Mouse (Mus musculus) kidney, postnatal 0 days (tissue): Measurements from ENCODE around the gene Itsn2. TPM values are rescaled to one million over a fixed set of nuclear protein-coding genes. Genes with fewer than 3 reads are reported as not detected.
A peak's percentile ranks its signal among the peaks of the same experiment; 100 is the strongest.

ENCODE experiments used
- ATAC-seq: fragments of 200-750 bp; cut with Nextera tagmentation; replicated peaks from 2 replicates; pipeline ENCODE4 v1.8.0; 2017; ENCODE audit warnings: low read depth, moderate number of reproducible peaks, moderate TSS enrichment, moderate library complexity; ENCODE audit not compliant: low FRiP score
- DNase-seq: peaks from one replicate; pipeline ENCODE4 v3.0.0-alpha.2; 2016; ENCODE audit warnings: low spot score
- H3K27ac ChIP-seq: fragments of 300-500 bp; sonication (generic); 2 replicates; pipeline ENCODE4 v1.5.1; 2014; ENCODE audit warnings: mild to moderate bottlenecking
- H3K27me3 ChIP-seq: fragments of 300-500 bp; sonication (generic); 2 replicates; pipeline ENCODE4 v1.6.1; 2014; ENCODE audit warnings: low read length, mixed read lengths; ENCODE audit not compliant: insufficient read depth
- H3K36me3 ChIP-seq: fragments of 300-500 bp; sonication (generic); 2 replicates; pipeline ENCODE4 v1.6.1; 2014; ENCODE audit warnings: low read length, mixed read lengths; ENCODE audit not compliant: insufficient read depth
- H3K4me1 ChIP-seq: fragments of 300-500 bp; sonication (generic); replicated peaks from 2 replicates; pipeline ENCODE4 v1.6.1; 2014; ENCODE audit warnings: antibody characterized with exemption, low read length, mixed read lengths; ENCODE audit not compliant: insufficient read depth
- H3K4me2 ChIP-seq: fragments of 300-500 bp; sonication (generic); 2 replicates; pipeline ENCODE4 v1.6.1; 2014; ENCODE audit warnings: mild to moderate bottlenecking, low read length, moderate library complexity, mixed read lengths
- H3K4me3 ChIP-seq: fragments of 300-500 bp; sonication (generic); replicated peaks from 2 replicates; pipeline ENCODE4 v1.5.1; 2014; ENCODE audit warnings: low read depth, low read length
- H3K9ac ChIP-seq: fragments of 300-500 bp; sonication (generic); 2 replicates; pipeline ENCODE4 v1.6.1; 2014; ENCODE audit warnings: low read depth, low read length
- H3K9me3 ChIP-seq: fragments of 300-500 bp; sonication (generic); replicated peaks from 2 replicates; pipeline ENCODE4 v1.6.1; 2016; ENCODE audit warnings: low read length, inconsistent platforms, mixed read lengths
- CTCF ChIP-seq: IDR thresholded peaks from 2 replicates; pipeline ENCODE4 v1.5.1; 2016; ENCODE audit warnings: antibody characterized with exemption, low read depth, mild to moderate bottlenecking, moderate library complexity
- WGBS: fragments of 180-500 bp; shearing (Covaris S2); extraction: QIAGEN DNeasy Blood & Tissue Kit; methylation state at CpG from one replicate; pipeline ENCODE4 v1.1.7; 2014; 5-methylcytosine and 5-hydroxymethylcytosine counted together
- polyA plus RNA-seq: library from polyadenylated mRNA; unstranded; fragments of >200 nt; fragmentation: Nextera tagmentation; extraction: Ambion mirVana; gene quantifications from 2 replicates; pipeline ENCODE4 v1.2.1, GENCODE M21; 2015

The Itsn2 gene
- polyA plus RNA-seq, 1 experiment from 2014 or later: 35.7 TPM

GRCm38 (mm10) chr12:4624201-4624600 lies 31.8 kb downstream of the Itsn2 start:
- Histone ChIP-seq H3K9ac (no peak overlapping the region), H3K4me3 (no peak overlapping the region), H3K36me3 (0 out of 2 replicates have a peak, but pooled peaks cover 6% of the 10 kb centered on the region), H3K9me3 (no peaks in the 10 kb centered on the region), H3K4me2 (no peak overlapping the region), H3K27me3 (no peaks in the 10 kb centered on the region), H3K27ac (no peak overlapping the region), H3K4me1 (no peaks in the 10 kb centered on the region)
- TF ChIP-seq CTCF: no peak
- 76% methylated on average over 1 of the region's 1 CpGs for WGBS
- DNase-seq (no peak), ATAC-seq (no peak)

GRCm38 (mm10) chr12:4632957-4633356 lies 40.5 kb downstream of the Itsn2 start:
- Histone ChIP-seq H3K36me3 (peaks cover 59% of the 10 kb centered on the region), H3K4me3 (no peak overlapping the region), H3K4me2 (no peak overlapping the region), H3K9me3 (no peaks in the 10 kb centered on the region), H3K9ac (no peak overlapping the region), H3K27me3 (no peaks in the 10 kb centered on the region), H3K4me1 (no peaks in the 10 kb centered on the region), H3K27ac (no peak overlapping the region)
- ATAC-seq (no peak), DNase-seq (no peak)
- 74% methylated on average over 8 of the region's 8 CpGs for WGBS
- no peak for TF ChIP-seq CTCF

GRCm38 (mm10) chr12:4638438-4638837 lies 46.0 kb downstream of the Itsn2 start:
- Histone ChIP-seq H3K36me3 (peaks cover 53% of the 10 kb centered on the region), H3K9me3 (no peaks in the 10 kb centered on the region), H3K27ac (no peak overlapping the region), H3K4me2 (no peak overlapping the region), H3K4me1 (no peaks in the 10 kb centered on the region), H3K27me3 (no peaks in the 10 kb centered on the region), H3K9ac (no peak overlapping the region), H3K4me3 (no peak overlapping the region)
- peak; percentile 36 for TF ChIP-seq CTCF
- ATAC-seq: no peak
- no peak for DNase-seq
- 89% methylated on average over 1 of the region's 1 CpGs for WGBS

- no peak overlapping the region for H3K4me3 ChIP-seq
- no peak for DNase-seq
- 95% methylated on average over 1 of the region's 1 CpGs for WGBS
- no peaks in the 10 kb centered on the region for H3K27me3 ChIP-seq
- no peak overlapping the region for H3K27ac ChIP-seq
- no peak overlapping the region for H3K4me2 ChIP-seq
- no peak for TF ChIP-seq CTCF
- no peaks in the 10 kb centered on the region for H3K4me1 ChIP-seq
- no peak for ATAC-seq
- no peak overlapping the region for H3K9ac ChIP-seq
- no peaks in the 10 kb centered on the region for H3K9me3 ChIP-seq
- H3K36me3 ChIP-seq: peaks cover 45% of the 10 kb centered on the region
These were observed 48.3 kb downstream of the Itsn2 start for GRCm38 (mm10) chr12:4640737-4641136.

GRCm38 (mm10) chr12:4656813-4657212 lies 64.4 kb downstream of the Itsn2 start:
- Histone ChIP-seq H3K27ac (no peak overlapping the region), H3K27me3 (no peaks in the 10 kb centered on the region), H3K36me3 (peaks cover 28% of the 10 kb centered on the region), H3K9me3 (no peaks in the 10 kb centered on the region), H3K4me2 (no peak overlapping the region), H3K4me3 (no peak overlapping the region), H3K4me1 (no peaks in the 10 kb centered on the region), H3K9ac (no peak overlapping the region)
- WGBS: 92% methylated on average over 2 of the region's 2 CpGs
- ATAC-seq (no peak), DNase-seq (no peak)
- TF ChIP-seq CTCF: no peak

- Histone ChIP-seq H3K4me3 (no peak overlapping the region), H3K9me3 (no peaks in the 10 kb centered on the region), H3K36me3 (peaks cover 32% of the 10 kb centered on the region), H3K4me2 (no peak overlapping the region), H3K27me3 (no peaks in the 10 kb centered on the region), H3K27ac (no peak overlapping the region), H3K9ac (no peak overlapping the region), H3K4me1 (no peaks in the 10 kb centered on the region)
- ATAC-seq (no peak), DNase-seq (peak; percentile 11)
- TF ChIP-seq CTCF: no peak
- 83% methylated on average over 7 of the region's 7 CpGs for WGBS
These were observed 72.7 kb downstream of the Itsn2 start for GRCm38 (mm10) chr12:4664929-4665674.

GRCm38 (mm10) chr12:4665675-4666037 lies 73.2 kb downstream of the Itsn2 start:
- no peak for ATAC-seq
- Histone ChIP-seq H3K4me3 (no peak overlapping the region), H3K36me3 (peaks cover 32% of the 10 kb centered on the region)

More at GRCm38 (mm10) chr12:4665675-4666037, 73.2 kb downstream of the Itsn2 start:
- WGBS: 87% methylated on average over 5 of the region's 5 CpGs
- Histone ChIP-seq H3K9ac (no peak overlapping the region), H3K27me3 (no peaks in the 10 kb centered on the region), H3K27ac (no peak overlapping the region), H3K4me1 (no peaks in the 10 kb centered on the region), H3K9me3 (no peaks in the 10 kb centered on the region), H3K4me2 (no peak overlapping the region)
- TF ChIP-seq CTCF: no peak
- DNase-seq: no peak
